Mouse (Mus musculus): Measurements from ENCODE around the gene Foxp1. TPM values are rescaled to one million over a fixed set of nuclear protein-coding genes. Genes with fewer than 3 reads are reported as not detected.

Gene Foxp1
- polyA plus RNA-seq, 1 experiment from 2014 or later, result 103 TPM

DNA sequence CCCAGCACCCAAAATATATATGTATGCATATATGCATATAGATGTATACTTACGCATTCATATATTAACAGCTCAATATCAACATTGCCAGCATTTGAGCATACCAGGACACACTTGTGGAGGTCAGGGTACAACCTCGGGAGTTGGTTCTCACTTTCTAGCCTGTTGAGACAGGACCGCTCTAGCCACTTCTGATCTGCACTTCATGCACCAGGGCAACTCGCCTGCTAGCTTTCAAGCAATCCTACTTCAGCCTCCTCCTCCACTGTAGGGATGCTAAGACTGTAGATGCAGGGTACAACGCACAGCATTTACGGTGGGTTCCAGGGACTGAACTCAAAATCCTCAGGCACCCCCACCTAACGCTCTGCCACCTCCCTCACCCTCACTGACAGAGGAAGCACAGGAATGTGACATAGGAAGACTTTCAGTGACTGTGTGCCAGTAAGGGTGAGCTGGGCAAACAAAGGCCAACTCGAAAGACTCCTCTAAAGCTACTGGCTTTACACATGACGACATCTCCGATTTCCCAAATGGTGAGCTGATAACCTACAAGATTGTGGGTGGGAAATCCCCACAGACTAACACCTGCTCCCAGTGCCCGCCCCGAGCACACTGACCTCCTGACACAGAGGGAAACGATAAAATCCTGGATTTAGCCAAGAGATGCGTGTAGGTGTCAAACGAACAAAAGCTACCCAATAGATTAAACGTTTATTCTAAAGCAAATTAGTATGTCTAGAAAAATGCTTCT lies 93.0 kb downstream of the Foxp1 start:
- H3K27ac ChIP-seq, result no peak overlapping the region
- H3K36me3 ChIP-seq, result no peaks in the 10 kb centered on the region
- ATAC-seq, result no peak
- H3K4me3 ChIP-seq (replicated peaks), result no peak overlapping the region
- no peak overlapping the region for H3K9ac ChIP-seq
- no peaks in the 10 kb centered on the region for H3K27me3 ChIP-seq (replicated peaks)
- H3K9me3 ChIP-seq, result no peaks in the 10 kb centered on the region
- WGBS, result 73% methylated on average over 16 of the region's 16 CpGs
- no peak overlapping the region for H3K4me2 ChIP-seq (replicated peaks)
- H3K4me1 ChIP-seq (replicated peaks), result peaks cover 6% of the 10 kb centered on the region

GRCm38 (mm10) chr6:99428961-99429360 lies 93.6 kb downstream of the Foxp1 start:
- Histone ChIP-seq H3K27ac (no peak overlapping the region), H3K4me1 (replicated peaks) (peaks cover 6% of the 10 kb centered on the region), H3K4me2 (replicated peaks) (no peak overlapping the region), H3K9ac (no peak overlapping the region), H3K27me3 (replicated peaks) (no peaks in the 10 kb centered on the region), H3K4me3 (replicated peaks) (no peak overlapping the region), H3K9me3 (no peaks in the 10 kb centered on the region), H3K36me3 (no peaks in the 10 kb centered on the region)
- no peak for ATAC-seq
- WGBS, result 85% methylated on average over 1 of the region's 2 CpGs

GRCm38 (mm10) chr6:99427301-99427700 lies 95.2 kb downstream of the Foxp1 start:
- Histone ChIP-seq H3K4me2 (replicated peaks) (no peak overlapping the region), H3K4me1 (replicated peaks) (peaks cover 6% of the 10 kb centered on the region), H3K27ac (no peak overlapping the region), H3K36me3 (no peaks in the 10 kb centered on the region), H3K4me3 (replicated peaks) (no peak overlapping the region), H3K9me3 (no peaks in the 10 kb centered on the region), H3K9ac (no peak overlapping the region), H3K27me3 (replicated peaks) (no peaks in the 10 kb centered on the region)
- ATAC-seq, result no peak
- 75% methylated on average over 4 of the region's 4 CpGs for WGBS

- H3K9me3 ChIP-seq, result no peaks in the 10 kb centered on the region
- H3K27ac ChIP-seq, result no peak overlapping the region
- no peak overlapping the region for H3K4me3 ChIP-seq (replicated peaks)
- peak; percentile 41 for ATAC-seq
- no peaks in the 10 kb centered on the region for H3K36me3 ChIP-seq
- H3K27me3 ChIP-seq (replicated peaks), result no peaks in the 10 kb centered on the region
- peaks cover 6% of the 10 kb centered on the region for H3K4me1 ChIP-seq (replicated peaks)
- no peak overlapping the region for H3K4me2 ChIP-seq (replicated peaks)
- H3K9ac ChIP-seq, result no peak overlapping the region
- WGBS, result 56% methylated on average over 3 of the region's 3 CpGs
Measured at GRCm38 (mm10) chr6:99425044-99425443, 97.5 kb downstream of the Foxp1 start.

GRCm38 (mm10) chr6:99420666-99421065 lies 101.9 kb downstream of the Foxp1 start:
- Histone ChIP-seq H3K36me3 (no peaks in the 10 kb centered on the region), H3K27ac (no peak overlapping the region), H3K4me3 (replicated peaks) (no peak overlapping the region), H3K27me3 (replicated peaks) (no peaks in the 10 kb centered on the region), H3K9me3 (no peaks in the 10 kb centered on the region), H3K4me1 (replicated peaks) (peaks cover 6% of the 10 kb centered on the region; the same call in 1 of the 2 replicates), H3K9ac (no peak overlapping the region), H3K4me2 (replicated peaks) (no peak overlapping the region)
- ATAC-seq, result no peak
- WGBS, result 78% methylated on average over 8 of the region's 8 CpGs

- Histone ChIP-seq H3K4me2 (replicated peaks) (no peak overlapping the region), H3K36me3 (no peaks in the 10 kb centered on the region), H3K27ac (no peak overlapping the region), H3K4me1 (replicated peaks) (peaks cover 9% of the 10 kb centered on the region), H3K9me3 (no peaks in the 10 kb centered on the region), H3K27me3 (replicated peaks) (no peaks in the 10 kb centered on the region), H3K9ac (no peak overlapping the region), H3K4me3 (replicated peaks) (no peak overlapping the region)
- no peak for ATAC-seq
- WGBS, result 95% methylated on average over 6 of the region's 6 CpGs
Measured at GRCm38 (mm10) chr6:99412598-99412997, 109.9 kb downstream of the Foxp1 start.

DNA sequence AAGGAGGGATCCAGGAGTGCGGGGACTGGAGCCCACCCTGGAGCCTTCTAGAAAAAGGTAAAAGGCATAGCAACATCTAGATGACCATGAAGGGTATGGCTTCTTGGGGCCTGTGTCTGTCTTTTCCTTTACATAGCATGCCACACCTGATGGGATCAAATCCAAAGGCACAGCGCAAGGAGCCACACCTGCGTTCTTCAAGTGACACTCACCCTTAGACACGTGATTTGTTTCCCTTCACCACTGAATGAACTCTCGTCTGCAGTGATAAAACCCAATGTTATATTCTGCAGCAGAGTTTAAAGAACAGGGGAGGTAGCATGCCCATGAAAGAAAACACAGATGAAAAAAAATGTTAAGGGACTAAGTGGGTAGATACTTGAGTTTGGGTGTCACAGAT lies 112.9 kb downstream of the Foxp1 start:
- Histone ChIP-seq H3K27me3 (replicated peaks) (no peaks in the 10 kb centered on the region), H3K27ac (no peak overlapping the region), H3K9ac (no peak overlapping the region), H3K36me3 (no peaks in the 10 kb centered on the region), H3K4me3 (replicated peaks) (no peak overlapping the region), H3K4me1 (replicated peaks) (peaks cover 20% of the 10 kb centered on the region), H3K9me3 (no peaks in the 10 kb centered on the region), H3K4me2 (replicated peaks) (no peak overlapping the region)
- peak; percentile 60 for ATAC-seq
- 69% methylated on average over 5 of the region's 5 CpGs for WGBS

- no peaks in the 10 kb centered on the region for H3K36me3 ChIP-seq
- no peak overlapping the region for H3K4me3 ChIP-seq (replicated peaks)
- H3K9ac ChIP-seq, result no peak overlapping the region
- H3K9me3 ChIP-seq, result no peaks in the 10 kb centered on the region
- WGBS, result 60% methylated on average over 4 of the region's 4 CpGs
- no peak overlapping the region for H3K4me2 ChIP-seq (replicated peaks)
- ATAC-seq, result no peak
- no peak overlapping the region for H3K27ac ChIP-seq
- peaks cover 20% of the 10 kb centered on the region for H3K4me1 ChIP-seq (replicated peaks)
- H3K27me3 ChIP-seq (replicated peaks), result no peaks in the 10 kb centered on the region
Measured at GRCm38 (mm10) chr6:99408880-99409279, 113.6 kb downstream of the Foxp1 start.

DNA sequence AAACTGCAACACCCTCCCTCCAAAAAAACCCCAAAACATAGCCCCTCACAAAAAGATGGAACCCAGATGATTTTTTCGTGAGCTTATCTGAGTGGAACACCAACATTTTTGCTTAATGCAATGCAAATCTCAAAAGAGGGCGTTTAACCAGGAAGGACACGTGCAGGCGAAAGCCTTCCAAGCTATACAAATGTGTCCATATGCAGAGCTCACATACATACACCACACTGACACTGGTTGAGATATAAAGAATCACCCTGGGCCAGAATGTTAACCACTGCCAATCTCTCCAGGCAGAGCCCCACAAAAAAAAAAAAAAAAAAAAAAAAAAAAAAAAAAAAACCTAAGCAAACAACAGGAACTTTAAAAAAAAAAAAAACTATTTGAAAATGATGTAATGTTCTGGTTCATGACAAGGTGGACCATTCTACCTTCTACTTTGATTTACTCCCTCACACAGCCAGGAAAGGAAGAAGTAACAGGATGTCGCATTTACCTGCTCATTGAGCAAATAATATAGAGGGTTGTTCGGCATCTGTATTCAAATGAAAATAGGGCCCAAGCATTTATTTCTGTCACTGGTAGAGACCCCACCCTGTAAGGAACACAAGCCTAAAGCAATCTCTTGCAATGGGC lies 118.6 kb downstream of the Foxp1 start:
- ATAC-seq, result no peak
- H3K4me1 ChIP-seq (replicated peaks), result peaks cover 24% of the 10 kb centered on the region
- no peak overlapping the region for H3K4me3 ChIP-seq (replicated peaks)
- WGBS, result 75% methylated on average over 6 of the region's 6 CpGs
- H3K4me2 ChIP-seq (replicated peaks), result no peak overlapping the region
- H3K9me3 ChIP-seq, result no peaks in the 10 kb centered on the region
- no peak overlapping the region for H3K27ac ChIP-seq
- H3K36me3 ChIP-seq, result no peaks in the 10 kb centered on the region
- H3K9ac ChIP-seq, result no peak overlapping the region
- no peaks in the 10 kb centered on the region for H3K27me3 ChIP-seq (replicated peaks)

GRCm38 (mm10) chr6:99402941-99403340 lies 119.6 kb downstream of the Foxp1 start:
- Histone ChIP-seq H3K9me3 (no peaks in the 10 kb centered on the region), H3K27ac (0 out of 2 replicates have a peak overlapping the region, but pooled peaks have one; percentile 32), H3K4me3 (replicated peaks) (no peak overlapping the region), H3K27me3 (replicated peaks) (no peaks in the 10 kb centered on the region), H3K4me1 (replicated peaks) (peaks cover 24% of the 10 kb centered on the region), H3K4me2 (replicated peaks) (no peak overlapping the region), H3K9ac (no peak overlapping the region), H3K36me3 (no peaks in the 10 kb centered on the region)
- WGBS, result 37% methylated on average over 9 of the region's 9 CpGs
- peak; percentile 21; the same call in 1 of the 2 replicates for ATAC-seq

- WGBS, result 70% methylated on average over 3 of the region's 3 CpGs
- H3K9me3 ChIP-seq, result no peaks in the 10 kb centered on the region
- no peak overlapping the region for H3K9ac ChIP-seq
- H3K4me1 ChIP-seq (replicated peaks), result peaks cover 22% of the 10 kb centered on the region
- H3K27me3 ChIP-seq (replicated peaks), result no peaks in the 10 kb centered on the region
- H3K4me3 ChIP-seq (replicated peaks), result no peak overlapping the region
- H3K36me3 ChIP-seq, result no peaks in the 10 kb centered on the region
- no peak overlapping the region for H3K27ac ChIP-seq
- H3K4me2 ChIP-seq (replicated peaks), result no peak overlapping the region
- ATAC-seq, result no peak
Measured at GRCm38 (mm10) chr6:99402370-99402769, 120.2 kb downstream of the Foxp1 start.

DNA sequence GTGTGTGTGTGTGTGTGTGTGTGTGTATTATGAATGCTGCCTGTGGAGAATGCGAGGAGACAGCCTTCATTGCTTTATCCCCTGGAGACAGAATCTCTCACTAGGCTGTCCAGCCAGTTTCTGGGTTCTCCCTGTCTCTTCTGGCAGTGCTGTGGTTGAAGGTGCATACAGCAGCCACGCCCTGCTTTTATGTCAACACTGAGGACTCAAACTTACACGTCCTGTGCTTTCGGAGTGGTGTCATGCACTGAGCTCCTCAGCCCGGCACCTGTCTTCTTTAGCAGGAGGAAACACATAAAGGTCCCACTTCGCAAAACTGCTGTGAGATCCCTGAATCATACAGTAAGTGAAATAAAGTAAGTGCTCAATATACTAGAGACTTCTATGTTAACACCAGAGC lies 120.7 kb downstream of the Foxp1 start:
- Histone ChIP-seq H3K9me3 (no peaks in the 10 kb centered on the region), H3K9ac (no peak overlapping the region), H3K36me3 (no peaks in the 10 kb centered on the region), H3K4me3 (replicated peaks) (no peak overlapping the region), H3K4me1 (replicated peaks) (peaks cover 18% of the 10 kb centered on the region; the same call in 1 of the 2 replicates), H3K4me2 (replicated peaks) (no peak overlapping the region), H3K27me3 (replicated peaks) (no peaks in the 10 kb centered on the region), H3K27ac (0 out of 2 replicates have a peak overlapping the region, but pooled peaks have one; percentile 40)
- peak; percentile 53; the same call in 1 of the 2 replicates for ATAC-seq
- 56% methylated on average over 6 of the region's 6 CpGs for WGBS

All from intestine, embryonic 15.5 days (tissue).